Mouse (Mus musculus) G1E-ER4 (cell line): ENCODE measurements around the gene Psma5. TPM values are rescaled to one million over a fixed set of nuclear protein-coding genes. Genes with fewer than 3 reads are reported as not detected.

Source experiments
- GATA1 ChIP-seq: IDR thresholded peaks from one replicate; pipeline ENCODE4 v1.8.0; 2012; ENCODE audit warnings: low read length, inconsistent platforms
- polyA plus RNA-seq: library from polyadenylated mRNA; stranded (reverse); fragments of >175 nt; gene quantifications from 2 replicates; pipeline ENCODE4 v1.2.3, GENCODE M21; 2012

Gene Psma5
- polyA plus RNA-seq, 1 experiment = 5.1 TPM

DNA sequence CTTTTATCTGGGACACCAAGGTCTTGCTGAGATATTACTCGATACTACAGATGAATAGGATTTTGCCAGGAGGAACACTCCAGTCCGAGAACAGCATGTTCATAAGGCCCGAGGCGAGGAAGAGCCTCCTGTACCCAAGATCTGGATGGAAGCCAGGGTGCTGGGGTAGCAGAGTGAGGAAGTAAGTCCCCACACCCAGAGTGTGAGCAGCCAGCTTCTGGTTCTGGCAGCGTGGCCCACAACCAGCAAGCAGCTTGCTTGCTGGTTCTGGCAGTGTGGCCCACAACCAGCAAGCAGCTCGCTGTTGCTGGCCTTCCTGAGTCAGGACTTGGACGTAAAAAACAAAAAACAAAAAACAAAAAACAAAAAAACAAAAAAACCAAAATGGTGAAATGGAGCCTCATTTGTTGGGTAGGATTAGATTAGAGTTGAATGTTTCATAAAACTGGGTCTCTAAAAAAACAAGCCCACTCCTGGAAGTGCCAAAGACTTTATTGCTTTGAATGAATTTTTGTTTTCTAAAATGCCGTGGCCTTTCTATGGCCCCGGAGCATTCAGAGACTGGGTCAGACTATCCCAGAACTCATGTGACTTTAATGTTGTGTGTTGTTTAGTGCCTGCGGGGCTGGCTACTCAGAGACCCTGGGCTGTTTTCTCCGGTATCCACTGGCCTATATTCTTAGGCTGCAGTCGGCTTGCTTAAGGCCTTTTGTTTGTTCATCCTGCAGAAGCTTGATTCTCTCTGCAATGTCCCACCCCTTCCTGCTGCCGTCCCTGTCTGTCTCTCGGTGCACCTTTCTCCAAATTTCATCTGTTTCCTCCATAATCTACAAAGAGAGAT, 38.9 kb downstream of the Psma5 start:
- TF ChIP-seq GATA1 = no peak

DNA sequence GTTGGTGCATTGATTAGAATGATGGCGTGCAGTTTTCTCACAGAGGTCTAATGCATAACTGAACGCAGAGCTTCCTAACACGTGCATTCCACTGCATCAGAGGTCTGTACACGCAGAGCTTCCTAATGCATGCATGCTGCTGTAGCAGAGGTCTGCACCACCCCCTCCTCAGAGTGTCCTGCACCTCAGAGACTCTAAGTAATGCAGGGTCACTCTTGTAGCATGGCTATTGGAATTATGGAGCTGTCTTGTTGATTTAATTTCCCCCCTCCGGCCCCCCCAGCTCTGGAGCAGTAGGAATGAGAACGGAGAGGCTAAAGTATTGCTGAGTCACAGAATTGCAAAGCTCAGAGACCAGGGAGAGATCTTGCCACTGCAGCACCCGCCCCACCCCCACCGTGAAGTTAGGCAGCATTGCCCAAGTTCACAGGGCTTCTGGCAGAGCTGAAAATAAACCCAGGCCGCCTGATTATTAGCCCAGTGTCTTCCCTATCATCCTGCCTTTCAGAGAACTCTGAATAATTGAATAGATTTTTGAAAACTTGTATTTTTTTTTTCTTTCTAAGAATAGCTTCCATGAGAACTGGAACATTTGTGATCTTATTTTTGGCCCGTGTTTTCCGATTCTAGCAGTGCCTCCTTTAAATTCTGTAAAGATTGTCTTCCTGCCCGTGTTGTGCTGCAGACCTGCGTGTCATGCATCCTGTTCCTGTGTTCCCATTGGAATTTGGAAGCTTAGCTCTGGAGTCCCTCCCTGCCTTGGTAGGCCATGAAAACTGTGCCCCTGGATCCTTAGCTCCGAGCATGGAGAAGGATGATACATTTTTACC, 39.7 kb downstream of the Psma5 start:
- no peak for TF ChIP-seq GATA1

DNA sequence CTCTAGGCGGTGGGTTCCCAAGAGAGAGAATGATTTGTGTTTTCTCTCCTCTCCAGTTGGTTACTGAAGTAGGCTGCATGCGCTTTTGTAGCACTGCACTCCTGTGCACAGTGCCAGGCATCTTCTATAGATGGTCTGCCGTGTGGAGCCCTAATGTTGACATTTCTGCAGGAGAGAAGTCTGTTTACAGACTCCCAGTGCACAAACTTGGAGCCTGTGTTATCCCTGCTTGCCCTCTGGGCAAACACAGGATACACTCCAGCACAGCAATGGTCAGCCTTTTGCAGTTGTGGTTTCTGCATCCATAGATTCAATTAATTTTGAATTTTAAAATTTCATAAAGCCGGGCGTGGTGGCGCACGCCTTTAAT, 40.3 kb downstream of the Psma5 start:
- TF ChIP-seq GATA1 = no peak

DNA sequence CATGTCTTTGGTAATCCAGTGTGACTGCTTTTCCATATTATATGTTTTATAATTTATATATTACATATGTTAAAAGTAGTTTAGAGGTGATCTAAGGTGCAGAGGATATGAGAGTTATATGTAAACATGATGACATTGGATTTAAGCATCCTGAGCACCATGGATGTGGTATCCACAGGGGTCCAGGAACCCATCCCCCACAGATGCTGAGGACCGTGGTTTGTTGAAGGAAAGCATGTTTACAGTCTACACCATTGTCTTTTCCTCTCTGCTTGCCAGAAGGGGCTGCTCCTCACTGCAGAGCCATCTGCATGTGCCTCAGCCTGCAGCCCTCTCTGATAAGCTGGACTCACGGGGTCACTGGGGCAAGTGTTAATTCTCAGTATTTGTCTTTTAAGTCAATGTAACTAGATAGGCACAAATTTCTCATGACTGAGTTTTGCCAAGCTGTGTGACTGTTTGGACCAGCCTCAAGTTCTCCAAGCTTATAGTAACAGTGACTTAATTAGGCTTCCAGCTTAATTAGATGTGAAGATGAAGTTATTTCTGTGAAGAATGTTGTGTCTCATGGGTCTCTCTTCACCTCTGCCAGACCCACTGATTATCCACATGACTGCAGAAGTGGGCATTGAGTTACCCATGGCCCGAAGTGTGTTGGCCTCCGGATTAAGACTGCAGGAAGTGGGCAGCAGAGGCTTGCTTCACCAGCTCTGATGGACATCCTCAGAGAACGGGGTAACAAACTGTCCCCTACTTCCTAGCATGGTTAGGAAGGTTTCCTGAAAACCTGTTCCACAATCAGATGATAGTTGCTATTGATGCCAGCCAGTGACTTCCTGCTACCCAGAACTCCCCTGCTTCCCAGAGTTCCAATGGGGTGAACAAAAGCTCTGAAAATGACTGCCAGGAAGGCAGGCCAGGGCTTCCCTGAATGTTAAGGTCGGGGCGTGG, 41.2 kb downstream of the Psma5 start:
- TF ChIP-seq GATA1 = no peak

DNA sequence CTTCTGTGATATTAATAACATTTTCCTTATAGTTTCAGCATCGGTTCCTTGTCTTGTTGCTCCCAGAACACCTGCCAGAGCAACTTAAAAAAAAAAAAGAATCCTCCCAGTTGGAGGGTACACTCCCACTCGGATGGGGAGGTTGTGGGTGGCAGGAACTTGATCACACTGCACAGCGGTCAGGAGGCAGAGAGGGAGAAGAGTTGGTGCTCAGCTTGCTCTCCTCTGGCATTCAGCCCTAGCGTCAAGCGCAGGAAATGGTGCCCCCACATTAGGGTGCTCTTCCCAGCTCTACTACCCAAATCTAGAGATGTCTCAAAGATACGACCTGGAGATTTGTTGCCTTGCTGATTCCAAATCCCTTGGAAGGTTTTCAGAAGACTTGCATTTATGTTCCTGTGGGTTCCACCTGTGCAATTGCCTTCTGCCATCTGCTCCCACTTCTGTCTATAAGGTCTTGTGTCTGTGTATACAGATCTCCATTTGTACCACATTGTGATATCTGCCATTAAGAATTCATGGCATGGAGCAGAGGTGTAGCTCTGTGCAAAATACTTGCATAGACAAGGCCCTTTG, 43.8 kb downstream of the Psma5 start:
- no peak for TF ChIP-seq GATA1

DNA sequence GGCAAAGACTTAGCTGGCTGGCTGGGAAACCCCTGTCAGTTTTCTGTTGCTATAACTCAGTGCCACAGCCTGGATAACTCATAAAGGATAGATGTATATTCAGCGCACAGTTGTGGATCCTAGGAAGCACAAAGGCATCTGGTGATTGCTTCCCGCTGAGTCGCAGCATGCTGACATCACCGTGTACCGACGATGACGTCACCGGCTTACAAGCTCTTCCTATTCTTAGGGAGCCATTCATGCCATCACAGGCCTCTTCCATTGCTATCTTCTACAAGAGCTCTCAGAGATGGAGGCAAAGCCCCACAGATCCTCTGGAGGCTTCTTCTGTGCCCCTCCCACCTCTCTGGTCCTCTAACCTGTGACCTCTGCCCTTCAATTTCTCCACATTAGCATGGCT, 47.0 kb downstream of the Psma5 start:
- no peak for TF ChIP-seq GATA1

DNA sequence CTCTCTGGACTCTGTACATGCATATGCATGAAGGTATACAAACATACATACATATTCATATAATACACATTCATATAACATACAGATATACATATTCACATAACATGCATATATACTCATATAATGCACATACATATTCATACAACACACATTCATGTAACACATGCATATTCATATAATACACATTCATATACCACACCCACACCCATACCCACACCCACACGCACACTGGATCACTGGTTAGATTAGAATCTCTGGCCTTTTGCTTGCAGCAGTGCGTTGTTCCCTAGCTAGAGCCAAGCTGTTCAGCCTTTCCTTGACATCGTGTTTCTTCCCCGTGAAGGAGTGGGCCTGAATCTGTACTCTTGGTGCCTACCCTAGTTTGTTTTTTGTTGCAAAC, 48.0 kb downstream of the Psma5 start:
- TF ChIP-seq GATA1 = no peak

DNA sequence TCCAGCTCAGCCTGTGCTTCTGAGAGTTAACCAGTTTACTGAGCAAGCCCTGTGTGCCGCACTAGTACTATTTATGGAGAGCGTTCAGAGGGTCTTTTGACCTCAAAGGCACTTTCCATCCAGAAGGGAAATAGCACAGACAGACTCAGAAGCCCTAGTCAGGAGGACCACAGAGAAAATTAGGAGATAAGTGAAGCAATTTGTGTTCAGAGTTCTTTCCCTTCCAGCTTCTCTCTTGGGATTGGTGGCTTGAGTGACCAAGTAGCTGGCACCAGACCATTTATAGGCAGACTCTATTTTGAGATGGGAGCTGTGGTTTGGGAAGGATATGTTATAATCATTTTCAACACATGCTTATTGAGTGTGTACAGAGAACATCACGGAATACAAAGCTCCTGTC, 49.7 kb downstream of the Psma5 start:
- no peak for TF ChIP-seq GATA1

DNA sequence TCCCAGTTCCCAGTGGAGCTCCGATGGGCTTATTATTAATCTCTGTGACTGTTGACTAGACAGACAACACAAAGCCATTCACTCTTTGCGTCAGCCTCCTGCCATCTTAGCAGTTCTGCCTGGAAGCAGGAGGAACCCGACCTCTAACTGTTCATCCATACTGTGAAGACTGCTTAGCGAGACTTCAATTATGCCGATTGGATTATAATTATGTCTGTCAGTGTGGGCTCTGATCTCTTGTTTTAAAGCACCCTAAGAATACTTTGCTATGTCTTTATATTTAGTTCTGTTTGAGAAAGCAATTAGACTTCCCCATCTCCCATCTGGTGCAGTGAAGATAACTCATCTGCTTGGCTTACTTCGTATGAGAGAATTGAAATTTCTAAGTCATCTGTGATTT, 50.8 kb downstream of the Psma5 start:
- TF ChIP-seq GATA1 = no peak

DNA sequence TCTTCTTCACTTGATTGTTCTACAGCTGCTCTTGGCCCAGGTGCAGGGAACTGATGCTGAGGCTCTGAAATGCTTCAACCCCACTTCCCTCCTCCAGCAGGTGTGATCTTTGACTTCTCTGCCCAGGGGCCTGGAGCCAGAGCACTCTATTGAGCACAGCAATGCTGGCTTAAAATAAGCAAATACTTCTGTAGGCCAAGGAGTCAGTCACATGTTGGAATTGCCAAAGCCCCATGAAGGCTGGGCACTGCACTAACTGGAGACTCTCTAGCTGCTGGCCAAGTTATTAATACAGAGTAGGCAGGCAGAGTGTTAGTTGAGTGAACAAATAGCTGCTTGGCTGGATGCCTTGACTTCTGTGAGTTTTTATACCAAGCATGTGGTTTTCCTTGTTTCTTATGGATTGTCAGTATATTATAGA, 54.2 kb downstream of the Psma5 start:
- no peak for TF ChIP-seq GATA1

DNA sequence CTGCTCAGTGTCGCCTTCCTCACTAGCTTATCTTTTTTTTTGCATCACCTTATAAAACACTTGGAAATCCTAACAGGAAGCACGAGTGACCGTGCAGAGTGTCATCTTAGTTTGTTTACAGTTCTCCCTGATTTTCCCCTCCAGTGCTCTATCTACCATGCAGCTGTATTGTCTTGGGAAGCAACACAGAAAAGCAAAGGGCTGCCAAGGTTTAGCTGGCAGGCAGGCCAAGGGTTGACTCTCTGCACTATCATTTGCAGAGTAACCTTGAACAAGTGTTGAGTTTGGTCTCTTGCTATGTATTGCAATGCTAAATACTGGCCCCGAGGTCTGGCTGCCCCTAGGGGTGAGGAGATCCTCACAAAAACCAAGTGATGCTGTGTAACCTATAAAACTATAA, 55.0 kb downstream of the Psma5 start:
- no peak for TF ChIP-seq GATA1

DNA sequence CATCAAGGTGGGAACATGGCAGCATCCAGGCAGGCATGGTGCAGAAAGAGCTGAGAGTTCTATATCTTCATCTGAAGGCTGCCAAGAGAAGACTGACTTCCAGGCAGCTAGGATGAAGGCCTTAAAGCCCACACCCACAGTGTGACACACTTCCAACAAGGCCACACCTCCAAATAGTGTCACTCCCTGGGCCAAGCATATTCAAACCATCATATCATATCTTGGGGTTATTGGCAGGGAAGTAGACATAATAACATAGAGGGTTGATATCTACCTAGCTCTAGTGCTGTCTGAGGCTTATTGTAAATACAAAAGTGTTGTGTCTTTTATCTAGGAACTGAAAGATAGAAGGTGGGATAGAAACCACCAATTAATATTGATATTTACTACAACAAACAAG, 55.7 kb downstream of the Psma5 start:
- no peak for TF ChIP-seq GATA1

DNA sequence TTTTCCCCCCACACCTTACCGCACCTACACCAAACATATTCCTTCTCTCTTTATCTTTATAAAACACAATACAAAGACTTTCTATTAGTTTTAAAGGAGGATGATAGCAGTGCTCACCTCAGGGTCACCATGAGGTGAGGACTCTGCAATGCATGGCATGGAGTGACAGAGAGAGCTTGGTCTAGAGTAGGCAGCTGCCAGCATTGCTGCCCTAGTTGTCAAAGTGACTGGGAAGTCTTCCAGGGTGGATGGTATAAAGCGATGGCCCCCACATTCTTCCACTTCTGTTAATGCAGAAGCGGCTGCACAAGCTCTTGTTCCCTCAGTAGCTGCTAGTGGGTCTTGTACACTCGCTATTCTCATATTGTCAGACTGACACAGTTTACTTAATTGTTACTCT, 56.4 kb downstream of the Psma5 start:
- TF ChIP-seq GATA1 = no peak

DNA sequence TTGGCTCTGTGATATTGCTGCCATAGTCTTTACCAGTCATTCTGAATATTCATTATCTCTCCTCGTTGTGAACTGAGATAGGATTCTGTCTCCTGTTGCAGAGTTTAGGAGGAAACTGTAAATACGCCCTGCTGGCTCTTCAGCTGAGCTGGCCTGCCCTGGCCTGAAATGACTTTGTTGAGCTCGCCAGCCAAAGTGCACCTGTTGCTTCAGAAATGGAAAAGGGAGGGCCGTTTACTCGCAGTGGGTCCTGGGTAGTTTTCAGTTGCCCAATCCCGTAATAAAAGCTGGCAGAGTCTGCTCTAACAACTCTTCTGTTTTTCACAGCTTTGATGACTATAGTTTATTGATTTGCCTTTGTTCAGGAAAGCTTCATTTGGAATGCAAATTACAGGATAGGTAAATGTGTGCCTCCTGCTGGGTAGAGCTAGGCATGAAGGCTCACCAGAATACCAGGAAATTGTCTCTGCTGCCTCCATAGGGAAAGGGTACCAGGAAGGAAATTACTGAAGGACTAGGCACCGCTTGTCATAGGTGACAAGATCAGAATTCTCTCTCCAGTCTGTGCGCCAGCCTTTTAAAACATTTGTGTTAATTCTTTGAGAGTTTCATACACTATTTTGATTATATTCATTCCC, 57.4 kb downstream of the Psma5 start:
- no peak for TF ChIP-seq GATA1

DNA sequence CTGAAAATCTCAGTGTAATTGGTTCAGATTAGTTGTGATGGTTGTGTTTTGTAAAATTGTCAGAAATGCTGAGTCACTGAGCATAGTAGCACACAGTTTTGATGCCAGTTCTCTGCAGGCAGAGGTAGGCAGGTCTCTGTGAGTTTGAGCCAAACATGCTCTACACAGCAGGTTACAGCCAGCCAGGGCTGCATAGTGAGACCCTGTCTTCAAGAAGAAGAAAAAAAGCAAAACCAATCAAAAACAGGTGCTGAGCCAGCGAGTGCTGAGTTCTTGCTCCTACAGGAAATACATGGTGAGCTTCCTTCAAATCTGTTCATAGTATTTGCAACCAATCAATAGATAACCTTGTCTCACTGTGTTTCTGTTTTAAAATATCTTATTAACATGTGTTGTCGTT, 61.8 kb downstream of the Psma5 start:
- no peak for TF ChIP-seq GATA1
